Mouse (Mus musculus): Measurements from ENCODE around the gene Gm26620.

DNA sequence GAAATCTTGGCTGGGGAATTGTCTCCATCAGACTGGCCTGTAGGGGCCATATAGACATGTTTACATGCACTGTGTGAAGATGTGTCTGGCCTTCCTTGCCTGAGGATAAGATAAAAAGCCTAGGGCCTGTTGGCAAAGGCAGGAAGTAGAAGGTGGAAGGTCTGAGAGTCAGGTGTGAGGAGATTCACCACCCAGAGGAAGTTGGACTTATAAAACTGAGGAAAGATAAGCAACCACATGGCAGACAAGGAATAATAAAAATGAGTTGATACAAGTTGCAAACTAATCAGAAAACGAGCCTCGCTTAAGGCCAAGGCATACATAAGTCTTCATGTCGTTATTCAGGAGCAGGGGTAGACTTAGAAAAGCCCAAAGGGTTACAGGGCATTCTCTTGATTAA, 9.2 kb upstream of the Gm26620 start:
- no peak for TF ChIP-seq CTCF (IDR thresholded peaks at IDR 0.05; ENCODE audit: control insufficient read depth, insufficient read depth, insufficient read length)
- no peak for TF ChIP-seq USF1 (IDR thresholded peaks at IDR 0.05; ENCODE audit: low read depth)
- TF ChIP-seq MAX (IDR thresholded peaks at IDR 0.05), result no peak
- TF ChIP-seq FOSL1 (IDR thresholded peaks at IDR 0.05; ENCODE audit: insufficient read depth, low read length, poor library complexity, severe bottlenecking), result no peak
- TF ChIP-seq MYOD1 (IDR thresholded peaks at IDR 0.05; ENCODE audit: control insufficient read depth, insufficient read length, low read depth), result no peak
- no peak for TF ChIP-seq CEBPB (IDR thresholded peaks at IDR 0.05; ENCODE audit: low read depth)
